Mouse (Mus musculus): Measurements from ENCODE around the gene Chit1.

GRCm38 (mm10) chr1:134083676-134084075, 27.4 kb upstream of the Chit1 start:
- TF ChIP-seq CTCF (IDR thresholded peaks at IDR 0.05; ENCODE audit: insufficient read depth, low read length) (no peak), POLR2A (IDR thresholded peaks at IDR 0.05; ENCODE audit: borderline replicate concordance, extremely low read depth, low read depth, low read length) (no peak)

All from lung, adult 2 months (tissue).